Comparison of ENCODE assay signal across 1 mouse cellular context in genomic region chr12:108856186-108856585, GRCm38 (mm10).
TF ChIP-seq lines count a peak whose summit lies in the region.

No protein-coding gene starts in this region.

TF ChIP-seq in myocyte, 11 proteins besides CTCF, POLR2A, EP300 and RAD21 (continued from another document):
- no peak for TF ChIP-seq REST (IDR thresholded peaks at IDR 0.05; ENCODE audit: insufficient read depth, insufficient read length)
